Mouse (Mus musculus) ES-Bruce4 (cell line): ENCODE measurements around the gene Fgfr2. TPM values are rescaled to one million over a fixed set of nuclear protein-coding genes. Genes with fewer than 3 reads are reported as not detected.

Source experiments
- H3K27ac ChIP-seq: 2 replicates; pipeline ENCODE4 v1.5.1; 2012; ENCODE audit warnings: low read length, inconsistent platforms; ENCODE audit not compliant: insufficient read depth
- H3K27me3 ChIP-seq: 2 replicates; pipeline ENCODE4 v1.6.1; 2012; ENCODE audit warnings: mild to moderate bottlenecking, low read length, inconsistent platforms; ENCODE audit not compliant: control insufficient read depth, poor library complexity, insufficient read depth, severe bottlenecking
- H3K36me3 ChIP-seq: 2 replicates; pipeline ENCODE4 v1.6.1; 2012; ENCODE audit warnings: inconsistent platforms, mild to moderate bottlenecking, low read length, moderate library complexity; ENCODE audit not compliant: control insufficient read depth, poor library complexity, insufficient read depth, severe bottlenecking
- H3K4me1 ChIP-seq: one replicate; pipeline ENCODE4 v1.8.1; 2011; ENCODE audit warnings: low read length; ENCODE audit not compliant: control insufficient read depth, insufficient read depth
- H3K4me3 ChIP-seq: 2 replicates; pipeline ENCODE4 v1.5.1; 2011; ENCODE audit warnings: low read depth, mild to moderate bottlenecking, low read length
- H3K9ac ChIP-seq: 2 replicates; pipeline ENCODE4 v1.6.1; 2012; ENCODE audit warnings: low read depth, mild to moderate bottlenecking, inconsistent platforms; ENCODE audit not compliant: poor library complexity, severe bottlenecking
- H3K9me3 ChIP-seq: replicated peaks from 2 replicates; pipeline ENCODE4 v1.6.1; 2012; ENCODE audit warnings: mild to moderate bottlenecking, low read length, inconsistent platforms; ENCODE audit not compliant: control insufficient read depth, poor library complexity, insufficient read depth, severe bottlenecking
- CTCF ChIP-seq: IDR thresholded peaks from one replicate; pipeline ENCODE4 v1.8.1; 2011; ENCODE audit warnings: low read depth, low read length
- EP300 ChIP-seq: IDR thresholded peaks from 2 replicates; pipeline ENCODE4 v1.6.1; 2011; ENCODE audit warnings: low read depth, low read length; ENCODE audit not compliant: insufficient read depth
- POLR2A ChIP-seq: IDR thresholded peaks from one replicate; pipeline ENCODE4 v1.8.1; 2011; ENCODE audit warnings: low read length; ENCODE audit not compliant: insufficient read depth
- polyA plus RNA-seq: library from polyadenylated mRNA; stranded (reverse); fragments of >200 nt; gene quantifications from 2 replicates; pipeline ENCODE4 v1.2.4, GENCODE M21; 2011; ENCODE audit warnings: low read depth; ENCODE audit not compliant: missing spikeins, insufficient read depth, insufficient read length

Gene Fgfr2
- polyA plus RNA-seq, 1 experiment, result 34.8 TPM

DNA sequence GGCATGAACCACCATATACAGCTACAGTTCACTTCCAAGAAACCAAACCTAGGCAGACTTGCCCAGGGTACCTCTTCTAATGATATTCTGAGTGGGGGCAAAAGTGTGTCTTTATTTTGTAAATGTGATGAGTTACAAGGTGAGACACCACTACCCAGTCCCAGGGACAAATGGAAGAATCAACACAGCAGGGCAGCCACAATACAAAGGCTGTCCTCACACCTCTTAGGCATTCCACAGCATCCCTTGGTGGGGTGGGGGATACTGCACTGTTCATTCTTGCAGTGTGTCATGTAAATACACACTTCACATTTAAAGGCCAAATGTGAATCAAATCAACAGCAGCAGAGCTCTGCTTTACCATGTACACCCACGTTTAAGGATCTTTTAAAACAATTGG is 1130.9 kb downstream of the Fgfr2 start:
- TF ChIP-seq CTCF (no peak), POLR2A (no peak), EP300 (no peak)
- H3K27ac ChIP-seq, result no peak overlapping the region
- H3K9ac ChIP-seq, result no peak overlapping the region
- H3K4me3 ChIP-seq, result no peak overlapping the region
- peaks cover 4% of the 10 kb centered on the region for H3K4me1 ChIP-seq
- H3K27me3 ChIP-seq, result no peaks in the 10 kb centered on the region
- H3K9me3 ChIP-seq, result peaks cover 13% of the 10 kb centered on the region
- H3K36me3 ChIP-seq, result no peaks in the 10 kb centered on the region

DNA sequence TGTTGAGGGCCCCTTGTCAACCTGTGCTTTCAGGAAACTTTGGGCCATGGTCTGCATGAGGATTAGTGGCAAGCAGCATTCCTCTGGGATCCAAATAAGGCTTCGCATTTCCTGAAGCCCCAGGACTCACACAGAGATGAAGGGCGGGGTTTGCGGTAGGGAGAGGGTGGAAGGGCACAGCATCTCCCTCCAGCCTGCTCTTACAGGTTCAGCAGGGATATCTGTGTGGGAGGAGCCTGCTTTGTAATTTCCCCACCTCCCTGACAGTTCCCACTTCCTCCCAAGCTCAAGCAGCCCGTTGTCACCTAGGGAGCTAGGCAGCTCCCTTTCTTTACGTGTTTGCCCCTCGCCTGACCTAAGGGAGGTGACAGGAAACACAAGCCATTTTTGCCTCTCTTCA is 1134.1 kb downstream of the Fgfr2 start:
- no peak overlapping the region for H3K9ac ChIP-seq
- H3K27ac ChIP-seq, result no peak overlapping the region
- TF ChIP-seq CTCF, result no peak
- no peak for TF ChIP-seq POLR2A
- no peak for TF ChIP-seq EP300
- peaks cover 2% of the 10 kb centered on the region; the same call in 1 of the 2 replicates for H3K9me3 ChIP-seq
- H3K4me3 ChIP-seq, result no peak overlapping the region
- H3K36me3 ChIP-seq, result no peaks in the 10 kb centered on the region
- peaks cover 4% of the 10 kb centered on the region for H3K4me1 ChIP-seq
- no peaks in the 10 kb centered on the region for H3K27me3 ChIP-seq

DNA sequence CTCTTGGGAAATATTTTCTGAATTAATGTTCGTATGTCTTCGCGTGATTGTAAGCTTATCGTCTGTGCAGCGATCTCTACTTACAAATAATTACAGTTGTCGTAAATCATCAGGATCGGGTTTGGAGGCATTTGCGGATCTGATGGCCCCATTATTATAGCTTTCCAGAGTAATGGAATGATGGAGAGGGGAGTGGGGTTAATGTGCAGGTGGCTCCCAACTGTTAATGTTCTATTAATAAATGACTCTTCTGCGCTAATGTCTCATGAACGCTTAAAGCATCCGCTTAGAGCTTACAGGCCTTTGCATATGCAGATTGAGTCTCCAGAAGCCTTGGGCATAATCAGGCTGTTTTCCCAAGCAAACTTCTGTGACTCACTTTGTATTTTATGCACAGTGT is 1144.5 kb downstream of the Fgfr2 start:
- Histone ChIP-seq H3K4me3 (no peak overlapping the region), H3K36me3 (no peaks in the 10 kb centered on the region), H3K9ac (no peak overlapping the region), H3K4me1 (no peaks in the 10 kb centered on the region), H3K27me3 (no peaks in the 10 kb centered on the region), H3K9me3 (no peaks in the 10 kb centered on the region), H3K27ac (no peak overlapping the region)
- TF ChIP-seq CTCF (no peak), EP300 (no peak), POLR2A (no peak)

DNA sequence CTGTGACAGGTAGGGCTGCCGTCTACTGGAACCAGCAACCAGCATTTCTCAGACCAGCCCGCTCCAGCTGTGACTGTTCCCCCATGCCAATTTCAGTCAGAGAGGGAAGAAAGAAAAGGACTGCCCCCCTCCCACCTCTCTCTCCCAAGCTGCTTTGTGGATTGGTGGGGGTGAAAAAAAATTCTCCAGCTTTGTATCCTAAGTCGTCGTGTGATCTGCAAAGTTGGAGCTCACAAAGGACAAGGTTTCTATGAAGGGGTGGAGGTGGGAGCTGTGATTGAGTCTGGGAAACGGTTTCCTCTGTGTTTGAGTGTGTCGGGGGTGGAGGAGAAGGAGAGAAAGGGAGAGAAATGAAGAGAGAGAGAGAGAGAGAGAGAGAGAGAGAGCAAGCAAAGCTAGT is 1147.3 kb downstream of the Fgfr2 start:
- no peak for TF ChIP-seq CTCF
- TF ChIP-seq POLR2A, result no peak
- no peak for TF ChIP-seq EP300
- Histone ChIP-seq H3K9me3 (no peaks in the 10 kb centered on the region), H3K9ac (no peak overlapping the region), H3K36me3 (no peaks in the 10 kb centered on the region), H3K27ac (no peak overlapping the region), H3K4me3 (no peak overlapping the region), H3K27me3 (no peaks in the 10 kb centered on the region; the same call in 1 of the 2 replicates), H3K4me1 (no peaks in the 10 kb centered on the region)

DNA sequence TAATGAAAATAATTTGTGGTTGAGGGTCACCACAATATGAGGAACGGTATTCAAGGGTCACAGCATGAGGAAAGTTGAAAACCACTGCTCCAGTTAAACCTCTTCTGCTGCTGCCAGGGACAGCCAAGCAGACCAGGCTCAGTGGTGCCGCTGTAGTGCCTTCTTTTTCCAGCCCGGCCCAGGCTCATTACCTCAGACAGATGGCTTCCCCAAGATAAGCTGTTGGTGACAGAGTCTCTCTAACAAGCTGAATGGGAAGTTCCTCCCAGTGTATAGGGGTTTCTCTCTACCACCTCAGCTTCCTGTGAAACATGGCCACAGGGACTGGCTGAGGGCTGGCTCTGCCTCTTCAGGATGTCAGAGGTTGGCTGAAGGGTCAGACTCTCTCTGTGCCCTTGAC is 1152.9 kb downstream of the Fgfr2 start:
- H3K9ac ChIP-seq, result no peak overlapping the region
- peaks cover 2% of the 10 kb centered on the region; the same call in 1 of the 2 replicates for H3K27me3 ChIP-seq

GRCm38 (mm10) chr7:131966916-131967494 is 1156.1 kb downstream of the Fgfr2 start:
- 0 out of 2 replicates have a peak, but pooled peaks cover 2% of the 10 kb centered on the region for H3K27me3 ChIP-seq
- peak overlapping the region; percentile 12; the same call in 1 of the 2 replicates for H3K4me3 ChIP-seq
- no peaks in the 10 kb centered on the region for H3K36me3 ChIP-seq
- no peaks in the 10 kb centered on the region; the same call in 1 of the 2 replicates for H3K9me3 ChIP-seq
- no peak overlapping the region for H3K27ac ChIP-seq
- no peaks in the 10 kb centered on the region for H3K4me1 ChIP-seq
- no peak overlapping the region for H3K9ac ChIP-seq
- TF ChIP-seq EP300, result no peak
- TF ChIP-seq CTCF, result no peak
- no peak for TF ChIP-seq POLR2A

More for the DNA sequence above, 1152.9 kb downstream of the Fgfr2 start:
- no peak overlapping the region for H3K4me3 ChIP-seq
- no peak overlapping the region for H3K27ac ChIP-seq
- H3K4me1 ChIP-seq, result no peaks in the 10 kb centered on the region
- TF ChIP-seq EP300, result no peak
- TF ChIP-seq CTCF, result no peak
- no peak for TF ChIP-seq POLR2A
- H3K36me3 ChIP-seq, result no peaks in the 10 kb centered on the region
- H3K9me3 ChIP-seq, result no peaks in the 10 kb centered on the region
